Mouse (Mus musculus) thymus, postnatal 0 days (tissue): ENCODE results near the gene Sox11. TPM values are rescaled to one million over a fixed set of nuclear protein-coding genes. Genes with fewer than 3 reads are reported as not detected.

ENCODE experiments used
- DNase-seq: peaks from one replicate; pipeline ENCODE4 v3.0.0-alpha.2; 2015; ENCODE audit warnings: low spot score
- polyA plus RNA-seq: library from polyadenylated mRNA; unstranded; fragments of >200 nt; fragmentation: Nextera tagmentation; extraction: Ambion mirVana; gene quantifications from 2 replicates; pipeline ENCODE4 v1.2.1, GENCODE M21; 2015

Sox11 gene
- polyA plus RNA-seq, result 0.18 and 0.36 TPM in 2 replicates

- DNase-seq, result no peak
These were observed at the start of gene Sox11 for GRCm38 (mm10) chr12:27341871-27342690. Gene Sox11 (minus strand): TSS chr12:27342574.

GRCm38 (mm10) chr12:27391652-27392305 is 49.4 kb upstream of the Sox11 start:
- DNase-seq, result no peak

GRCm38 (mm10) chr12:27390439-27390838 is 48.1 kb upstream of the Sox11 start:
- DNase-seq, result no peak

- no peak for DNase-seq
These were observed 47.1 kb upstream of the Sox11 start for GRCm38 (mm10) chr12:27389429-27389828.

- DNase-seq, result no peak
These were observed 30.1 kb upstream of the Sox11 start for GRCm38 (mm10) chr12:27372505-27372904.

GRCm38 (mm10) chr12:27370756-27371155 is 28.4 kb upstream of the Sox11 start:
- no peak for DNase-seq

- no peak for DNase-seq
These were observed 25.1 kb upstream of the Sox11 start for GRCm38 (mm10) chr12:27367476-27367875.

GRCm38 (mm10) chr12:27363840-27364640 is 21.7 kb upstream of the Sox11 start:
- DNase-seq, result no peak

GRCm38 (mm10) chr12:27357076-27357637 is 14.8 kb upstream of the Sox11 start:
- DNase-seq, result no peak

GRCm38 (mm10) chr12:27356571-27356970 is 14.2 kb upstream of the Sox11 start:
- DNase-seq, result no peak

- no peak for DNase-seq
These were observed 1.4 kb upstream of the Sox11 start for GRCm38 (mm10) chr12:27343606-27344410.

GRCm38 (mm10) chr12:27342691-27343605 is 574 bp upstream of the Sox11 start:
- DNase-seq, result no peak

GRCm38 (mm10) chr12:27341130-27341870 is 1.1 kb downstream of the Sox11 start:
- no peak for DNase-seq

GRCm38 (mm10) chr12:27340451-27341035 is 1.8 kb downstream of the Sox11 start:
- DNase-seq, result no peak

GRCm38 (mm10) chr12:27339171-27339751 is 3.1 kb downstream of the Sox11 start:
- no peak for DNase-seq

- DNase-seq, result no peak
These were observed 3.6 kb downstream of the Sox11 start for GRCm38 (mm10) chr12:27338721-27339170.

- DNase-seq, result no peak
These were observed 4.3 kb downstream of the Sox11 start for GRCm38 (mm10) chr12:27338116-27338515.

GRCm38 (mm10) chr12:27337482-27337881 is 4.9 kb downstream of the Sox11 start:
- no peak for DNase-seq
